Mouse (Mus musculus): ENCODE data around the gene Dock11. TPM values are rescaled to one million over a fixed set of nuclear protein-coding genes. Genes with fewer than 3 reads are reported as not detected.

Dock11 gene
- total RNA-seq, 2 experiments from 2014 or later, result 2.9 to 3.1 TPM

DNA sequence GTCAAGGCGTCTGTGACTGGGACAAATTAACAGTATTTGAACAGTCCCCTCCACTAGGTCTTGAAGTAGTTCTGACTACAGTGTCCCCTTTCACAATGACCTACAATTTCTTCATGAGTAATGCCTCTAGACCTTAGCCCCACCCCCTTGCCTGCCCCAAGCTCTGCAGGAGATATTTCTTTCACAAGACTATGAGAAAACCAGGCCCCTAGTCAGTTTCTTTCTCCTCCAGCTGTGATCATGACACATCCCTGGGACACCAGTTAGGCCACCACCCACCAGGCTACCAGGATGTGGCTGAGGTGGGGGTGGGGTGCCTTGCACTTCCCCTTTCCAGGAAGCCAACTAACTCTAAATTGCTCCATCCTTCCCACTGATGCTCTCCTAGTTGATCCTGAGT lies 194.3 kb downstream of the Dock11 start:
- intact Hi-C loops (cut with DNase I), result no loop called here
- peak; percentile 3 to 11 for DNase-seq

- DNase-seq, result no peak
- intact Hi-C loops (cut with DNase I), result no loop called here
Observed at GRCm38 (mm10) chrX:36088464-36089256, 200.0 kb downstream of the Dock11 start.

DNA sequence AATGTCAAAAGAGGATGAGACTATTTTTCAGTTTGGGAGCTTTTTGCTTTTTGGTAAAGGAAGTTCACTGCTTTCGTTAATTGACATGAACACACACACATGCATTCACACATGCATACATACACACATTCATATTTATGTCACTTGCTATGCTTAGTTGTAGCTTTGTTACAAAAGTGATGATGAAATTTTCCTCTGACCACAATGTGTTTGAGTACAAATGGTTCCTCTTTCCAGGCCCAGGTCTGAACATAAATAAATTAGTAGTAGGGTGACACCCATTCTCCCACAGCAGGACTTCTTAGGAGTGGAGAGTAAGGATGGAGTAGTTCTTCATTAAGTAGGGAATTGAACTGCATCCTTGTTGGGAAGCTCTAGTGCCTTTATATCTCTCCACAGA lies 212.3 kb downstream of the Dock11 start:
- intact Hi-C loops (cut with DNase I), result no loop called here
- no peak for DNase-seq

DNA sequence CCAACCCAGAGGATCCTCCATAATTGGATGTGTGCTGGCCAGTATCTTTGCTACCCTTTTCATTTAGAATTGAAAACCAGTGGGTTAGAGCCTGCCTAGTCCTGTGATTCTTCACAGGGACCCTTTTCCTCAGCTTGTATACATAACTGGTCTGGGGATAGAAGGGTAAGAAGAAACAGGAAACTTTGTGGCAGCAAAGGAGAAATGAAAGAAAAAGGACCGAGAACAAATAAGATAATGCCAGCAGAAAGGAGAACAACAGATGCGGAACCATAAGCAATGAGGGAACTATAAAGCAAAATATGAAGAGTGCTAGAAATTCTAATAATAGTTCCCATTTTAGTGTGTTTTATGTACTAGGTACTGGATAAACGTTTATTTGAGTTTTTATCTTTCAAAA lies 212.7 kb downstream of the Dock11 start:
- intact Hi-C loops (cut with DNase I), result no loop called here

DNA sequence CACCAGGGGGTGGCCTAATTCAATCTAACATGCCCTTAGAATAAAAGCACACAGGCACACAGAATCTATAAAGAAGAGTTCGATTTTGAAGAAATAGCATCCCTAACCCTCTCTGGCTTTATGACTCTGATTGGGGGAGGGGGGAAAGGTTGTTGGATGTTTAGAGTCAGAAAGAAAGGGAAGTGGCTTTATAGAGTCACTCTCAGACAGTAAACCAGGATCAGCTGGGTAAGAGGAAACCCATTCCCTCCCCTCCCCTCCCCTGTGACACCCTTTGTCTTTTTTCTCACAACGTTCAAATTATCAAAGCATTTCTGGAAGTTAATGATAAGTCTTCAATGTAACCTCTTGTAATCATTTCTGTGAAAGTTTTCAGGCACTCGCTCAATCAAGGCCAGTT lies 220.0 kb downstream of the Dock11 start:
- DNase-seq, result no peak
- intact Hi-C loops (cut with DNase I), result no loop called here

More for the DNA sequence above, 212.7 kb downstream of the Dock11 start:
- DNase-seq, result no peak

- DNase-seq, result peak; percentile 6 to 32
- intact Hi-C loops (cut with DNase I), result no loop called here
Observed at GRCm38 (mm10) chrX:36111622-36112421, 223.2 kb downstream of the Dock11 start, which contains the start of gene Il13ra1. TSS of gene Il13ra1 (plus strand) at chrX:36112110.

DNA sequence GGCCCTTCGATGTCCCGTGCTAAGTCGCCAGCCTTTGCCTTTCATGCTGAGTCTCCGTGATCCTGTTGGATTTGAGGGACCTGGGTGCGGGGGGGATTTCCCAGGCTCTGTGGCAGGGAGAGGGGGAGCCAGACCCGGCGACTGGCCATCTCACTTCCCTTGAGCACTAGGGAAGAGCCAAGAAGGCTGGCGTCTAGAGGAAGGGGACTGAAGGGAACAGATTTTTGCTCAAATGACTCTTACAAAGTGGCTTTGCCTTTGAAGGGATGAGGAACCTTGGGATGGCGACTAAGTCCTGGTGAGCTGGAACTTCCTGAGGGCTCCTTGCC lies 223.8 kb downstream of the Dock11 start:
- intact Hi-C loops (cut with DNase I), result no loop called here
- no peak for DNase-seq

DNA sequence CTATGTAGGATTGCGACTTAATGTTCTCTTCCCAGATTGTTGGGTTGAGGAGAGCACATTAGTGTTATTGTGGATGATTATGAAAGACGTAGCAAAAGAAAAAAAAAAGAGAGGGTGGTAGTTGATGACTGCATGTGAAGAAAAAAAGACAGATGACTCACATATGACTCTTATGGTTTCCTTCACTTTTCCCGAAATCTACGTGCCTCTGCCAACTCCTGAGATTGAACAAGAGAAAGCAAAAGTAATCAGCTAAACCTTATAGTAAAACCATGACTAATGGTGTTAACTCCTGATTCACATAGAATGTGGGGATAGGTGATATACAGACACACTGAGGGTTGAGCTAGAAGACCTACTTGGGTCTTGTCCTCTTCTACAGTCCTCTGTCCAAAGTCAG lies 226.5 kb downstream of the Dock11 start:
- intact Hi-C loops (cut with DNase I), result no loop called here
- DNase-seq, result no peak

Other genes with a start within 250 kb of the Dock11 start
- 1 to 10 TPM; 1.6 to 1.8 TPM for gene Il13ra1, start 223.3 kb downstream of the Dock11 start, total RNA-seq (2021)

All from gastrocnemius, postnatal 36 days (tissue).